Mouse (Mus musculus) midbrain, postnatal 0 days (tissue): ENCODE results near the gene Tssc4. TPM values are rescaled to one million over a fixed set of nuclear protein-coding genes. Genes with fewer than 3 reads are reported as not detected.

Source experiments
- ATAC-seq: fragments of 200-750 bp; cut with Nextera tagmentation; 2 replicates; pipeline ENCODE4 v1.8.0; 2017; ENCODE audit warnings: moderate number of reproducible peaks, mild to moderate bottlenecking, moderate TSS enrichment, moderate library complexity; ENCODE audit not compliant: low FRiP score
- DNase-seq: peaks from one replicate; pipeline ENCODE4 v3.0.0-alpha.2; 2015; ENCODE audit warnings: low spot score
- H3K27ac ChIP-seq: fragments of 300-500 bp; sonication (generic); 2 replicates; pipeline ENCODE4 v1.5.1; 2014; ENCODE audit warnings: low read depth, mild to moderate bottlenecking, low read length, mixed read lengths
- H3K27me3 ChIP-seq: fragments of 300-500 bp; sonication (generic); 2 replicates; pipeline ENCODE4 v1.6.1; 2014; ENCODE audit warnings: low read length, control low read depth, mixed read lengths; ENCODE audit not compliant: insufficient read depth
- H3K36me3 ChIP-seq: fragments of 300-500 bp; sonication (generic); 2 replicates; pipeline ENCODE4 v1.6.1; 2014; ENCODE audit warnings: low read length, control low read depth, mixed read lengths; ENCODE audit not compliant: insufficient read depth
- H3K4me1 ChIP-seq: fragments of 300-500 bp; sonication (generic); 2 replicates; pipeline ENCODE4 v1.6.1; 2014; ENCODE audit warnings: mild to moderate bottlenecking, control low read depth, antibody characterized with exemption, low read length, mixed read lengths; ENCODE audit not compliant: insufficient read depth
- H3K4me2 ChIP-seq: fragments of 300-500 bp; sonication (generic); 2 replicates; pipeline ENCODE4 v1.6.1; 2014; ENCODE audit warnings: low read depth, mild to moderate bottlenecking, low read length, mixed read lengths; ENCODE audit not compliant: poor library complexity, severe bottlenecking
- H3K4me3 ChIP-seq: fragments of 300-500 bp; sonication (generic); 2 replicates; pipeline ENCODE4 v1.5.1; 2014; ENCODE audit warnings: low read depth, mild to moderate bottlenecking, low read length, moderate library complexity
- H3K9ac ChIP-seq: fragments of 300-500 bp; sonication (generic); replicated peaks from 2 replicates; pipeline ENCODE4 v1.6.1; 2014; ENCODE audit warnings: mild to moderate bottlenecking, low read length, moderate library complexity, mixed read lengths; ENCODE audit not compliant: poor library complexity, severe bottlenecking
- H3K9me3 ChIP-seq: fragments of 300-500 bp; sonication (generic); 2 replicates; pipeline ENCODE4 v1.6.1; 2016; ENCODE audit warnings: low read length, control low read depth
- CTCF ChIP-seq: IDR thresholded peaks from 2 replicates; pipeline ENCODE4 v1.5.1; 2016; ENCODE audit warnings: antibody characterized with exemption, mild to moderate bottlenecking
- WGBS: fragments of 180-500 bp; shearing (Covaris S2); extraction: QIAGEN DNeasy Blood & Tissue Kit; methylation state at CpG from one replicate; pipeline ENCODE4 v1.1.7; 2014; 5-methylcytosine and 5-hydroxymethylcytosine counted together
- polyA plus RNA-seq: library from polyadenylated mRNA; unstranded; fragments of >200 nt; fragmentation: Nextera tagmentation; extraction: Ambion mirVana; gene quantifications from 2 replicates; pipeline ENCODE4 v1.2.1, GENCODE M21; 2015
- total RNA-seq: library from RNA; depleted of rRNA; stranded (reverse); fragments of >200 nt; gene quantifications from 2 replicates; pipeline ENCODE4 v1.2.3, GENCODE M21; 2014

Tssc4 gene
- total and polyA plus RNA-seq, 2 experiments from 2014 or later, result 92.4 to 103 TPM

DNA sequence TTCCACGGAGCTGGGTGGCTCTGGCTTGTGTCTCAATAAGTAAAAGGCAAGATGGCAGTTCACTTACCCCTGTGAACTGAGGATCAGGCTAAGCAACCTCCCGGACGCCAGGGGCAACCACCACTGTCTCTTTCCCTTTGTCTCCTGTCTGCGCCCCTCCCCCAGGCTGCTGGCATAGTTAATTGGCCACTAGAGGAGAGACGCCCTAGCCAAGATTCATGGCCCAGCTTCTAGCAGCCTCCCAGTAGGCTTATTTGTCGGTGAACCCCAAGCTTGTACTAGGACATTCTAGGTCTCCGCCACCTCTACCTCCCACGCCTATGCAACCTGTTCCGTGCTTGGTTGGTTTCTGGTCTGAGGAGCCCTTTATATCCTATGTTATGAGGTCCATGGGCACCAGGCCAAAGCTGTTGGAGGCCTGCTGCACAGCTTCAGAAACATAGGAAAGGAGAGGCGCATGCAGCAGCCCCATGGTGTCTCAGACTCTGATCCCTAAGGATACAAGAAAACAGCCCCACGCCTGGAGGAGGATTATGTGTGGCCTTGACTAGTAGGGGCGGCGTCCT lies 650 bp upstream of the Tssc4 start:
- H3K4me1 ChIP-seq, result peaks cover 8% of the 10 kb centered on the region
- peak; percentile 72 for DNase-seq
- peak overlapping the region; percentile 59 for H3K4me2 ChIP-seq
- peaks cover 40% of the 10 kb centered on the region for H3K36me3 ChIP-seq
- TF ChIP-seq CTCF, result peak; percentile 22; the same call in 1 of the 2 replicates
- 34% methylated on average over 13 of the region's 13 CpGs for WGBS
- H3K27ac ChIP-seq, result peak overlapping the region; percentile 95
- peak overlapping the region; percentile 33 for H3K4me3 ChIP-seq
- no peaks in the 10 kb centered on the region for H3K9me3 ChIP-seq
- H3K27me3 ChIP-seq, result no peaks in the 10 kb centered on the region
- peak; percentile 1; the same call in 1 of the 2 replicates for ATAC-seq
- peak overlapping the region; percentile 59 for H3K9ac ChIP-seq

DNA sequence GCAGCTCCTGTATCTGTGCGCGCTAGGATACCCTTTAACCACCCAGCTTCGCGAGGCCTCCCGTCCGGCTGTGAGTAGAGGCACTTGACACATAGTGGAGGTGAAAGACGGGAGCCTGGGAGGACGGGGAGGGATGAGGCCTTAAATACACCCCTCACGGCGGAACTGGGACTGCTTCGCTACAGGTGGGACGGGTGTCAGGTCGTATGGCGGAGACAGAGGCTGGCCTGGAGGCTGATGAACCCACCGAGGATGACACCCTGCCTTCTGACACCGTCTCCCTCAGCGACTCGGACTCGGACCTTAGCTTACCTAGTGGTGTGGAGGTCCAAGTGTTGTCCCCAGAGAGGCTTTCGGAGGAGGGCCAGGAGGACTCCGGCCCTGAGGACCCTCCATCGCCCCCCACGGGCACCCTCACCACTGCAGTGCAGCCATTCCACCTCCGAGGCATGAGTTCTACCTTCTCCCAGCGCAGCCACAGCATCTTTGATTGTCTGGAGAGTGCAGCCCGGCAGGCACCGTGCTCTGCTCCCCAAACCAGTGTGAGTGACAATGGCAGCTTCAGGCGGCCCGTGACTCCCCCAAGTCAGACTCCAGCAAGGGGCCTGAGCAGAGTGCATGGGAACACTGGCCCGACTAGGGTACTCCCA lies 827 bp downstream of the Tssc4 start:
- H3K36me3 ChIP-seq, result peaks cover 26% of the 10 kb centered on the region
- no peaks in the 10 kb centered on the region for H3K9me3 ChIP-seq
- H3K4me3 ChIP-seq, result peak overlapping the region; percentile 74
- H3K27me3 ChIP-seq, result no peaks in the 10 kb centered on the region
- DNase-seq (no peak), ATAC-seq (no peak)
- peak; percentile 14; the same call in 1 of the 2 replicates for TF ChIP-seq CTCF
- peak overlapping the region; percentile 85 for H3K9ac ChIP-seq
- H3K4me2 ChIP-seq, result peak overlapping the region; percentile 97
- 8% methylated on average over 30 of the region's 30 CpGs for WGBS
- H3K27ac ChIP-seq, result peak overlapping the region; percentile 84
- H3K4me1 ChIP-seq, result peaks cover 8% of the 10 kb centered on the region

DNA sequence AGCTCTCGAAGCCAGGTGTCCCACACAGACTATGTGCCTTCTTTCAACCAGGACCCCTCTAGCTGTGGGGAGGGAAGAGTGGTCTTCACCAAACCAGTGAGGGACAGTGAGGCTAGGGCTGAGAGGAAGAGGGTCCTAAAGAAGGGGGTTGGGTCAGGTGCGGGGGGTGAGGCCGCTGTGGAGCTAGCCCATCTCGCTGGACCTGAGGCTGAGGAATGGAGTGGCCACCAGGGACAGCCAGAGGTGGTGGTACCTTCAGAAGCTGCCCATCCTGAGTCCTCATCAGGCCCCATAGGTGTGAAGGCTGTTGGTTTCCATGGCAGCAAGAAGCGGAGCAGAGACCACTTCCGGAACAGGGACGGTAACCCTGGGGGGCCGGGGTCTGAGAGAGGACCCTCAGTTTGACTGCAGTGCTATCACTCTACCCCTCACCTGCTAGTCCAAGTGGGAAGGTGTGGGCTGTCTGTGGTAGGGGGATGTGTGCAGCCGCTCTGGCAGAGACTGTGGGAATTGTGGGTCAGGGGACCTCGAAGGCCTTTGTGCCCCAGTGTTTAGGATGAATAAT lies 1.5 kb downstream of the Tssc4 start:
- WGBS, result 92% methylated on average over 10 of the region's 10 CpGs
- no peak for ATAC-seq

DNA sequence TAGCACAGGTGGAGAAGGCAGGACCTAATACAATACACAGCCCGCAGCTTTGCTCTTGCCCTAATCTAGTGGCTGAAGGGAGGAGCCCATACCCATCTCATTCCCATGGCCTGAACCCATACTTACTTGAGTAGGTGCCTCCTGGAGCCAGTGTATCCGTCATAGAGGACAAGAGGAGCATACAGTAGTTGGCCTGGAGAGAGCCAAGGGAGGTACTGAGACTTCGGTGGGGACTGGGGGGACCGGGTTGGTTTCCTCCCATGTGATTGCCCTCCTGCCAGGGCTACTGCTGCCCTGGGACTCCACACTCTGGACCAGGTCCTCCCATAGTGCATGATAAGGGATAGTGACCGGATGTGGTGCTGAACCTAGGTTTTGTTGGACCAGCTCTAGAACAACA lies 3.6 kb downstream of the Tssc4 start:
- Histone ChIP-seq H3K27me3 (no peaks in the 10 kb centered on the region), H3K4me1 (peaks cover 8% of the 10 kb centered on the region), H3K4me3 (no peak overlapping the region), H3K9me3 (no peaks in the 10 kb centered on the region), H3K36me3 (peaks cover 6% of the 10 kb centered on the region; the same call in 1 of the 2 replicates), H3K27ac (no peak overlapping the region), H3K4me2 (no peak overlapping the region), H3K9ac (no peak overlapping the region)
- DNase-seq (no peak), ATAC-seq (no peak)
- TF ChIP-seq CTCF, result no peak
- 89% methylated on average over 5 of the region's 5 CpGs for WGBS

More for the DNA sequence above, 1.5 kb downstream of the Tssc4 start:
- Histone ChIP-seq H3K4me2 (peak overlapping the region; percentile 97), H3K9ac (peak overlapping the region; percentile 85; the same call in 1 of the 2 replicates), H3K4me3 (peak overlapping the region; percentile 74; the same call in 1 of the 2 replicates), H3K36me3 (peaks cover 21% of the 10 kb centered on the region), H3K4me1 (peaks cover 8% of the 10 kb centered on the region), H3K27ac (no peak overlapping the region), H3K27me3 (no peaks in the 10 kb centered on the region), H3K9me3 (no peaks in the 10 kb centered on the region)
- DNase-seq, result no peak
- TF ChIP-seq CTCF, result no peak

DNA sequence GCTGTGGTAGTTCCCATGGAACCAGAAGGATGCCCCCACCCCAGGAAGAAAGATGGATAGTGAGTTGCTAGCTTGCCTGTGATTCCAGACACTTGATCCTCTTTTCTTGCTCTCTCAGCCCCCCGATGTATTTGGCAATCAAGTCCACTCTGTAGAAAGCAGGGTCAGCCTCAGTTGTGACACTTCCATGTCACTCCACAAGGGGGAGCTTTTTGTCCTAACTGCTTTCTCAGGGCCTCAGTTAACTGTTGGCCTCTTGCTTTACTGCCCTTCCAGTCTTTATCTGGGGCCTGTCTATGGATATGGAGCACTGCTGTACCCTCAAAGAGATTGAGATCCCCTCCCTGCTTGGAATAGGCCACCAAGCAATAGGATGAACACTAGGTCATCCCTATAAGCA lies 4.0 kb downstream of the Tssc4 start:
- DNase-seq, result peak; percentile 60
- 71% methylated on average over 1 of the region's 1 CpGs for WGBS
- no peak overlapping the region for H3K9ac ChIP-seq
- no peak overlapping the region for H3K27ac ChIP-seq
- TF ChIP-seq CTCF, result peak; percentile 76
- H3K4me3 ChIP-seq, result no peak overlapping the region
- no peaks in the 10 kb centered on the region for H3K27me3 ChIP-seq
- H3K9me3 ChIP-seq, result no peaks in the 10 kb centered on the region
- 0 out of 2 replicates have a peak, but pooled peaks cover 2% of the 10 kb centered on the region for H3K36me3 ChIP-seq
- no peak overlapping the region for H3K4me2 ChIP-seq
- peaks cover 8% of the 10 kb centered on the region for H3K4me1 ChIP-seq
- no peak for ATAC-seq

DNA sequence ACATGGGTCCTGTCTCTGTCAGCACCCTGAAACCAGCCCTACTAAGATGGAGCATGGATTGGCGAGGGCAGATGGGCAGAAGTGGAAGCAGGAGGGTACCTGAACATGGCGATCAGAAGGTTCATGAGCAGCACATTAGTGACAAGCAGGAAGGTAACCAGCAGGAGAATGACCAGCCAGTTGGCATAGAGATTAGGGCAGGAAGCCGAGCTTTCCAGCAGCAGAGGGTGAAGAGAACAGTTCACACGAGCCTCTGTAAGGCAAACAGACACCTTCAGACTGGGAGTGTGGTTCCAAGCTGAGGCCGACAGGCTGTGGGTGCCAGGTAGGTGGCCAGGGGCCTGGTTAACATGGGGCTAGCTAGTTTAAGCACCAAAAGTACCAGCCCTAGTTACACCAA lies 6.3 kb downstream of the Tssc4 start:
- Histone ChIP-seq H3K4me2 (no peak overlapping the region), H3K4me1 (peaks cover 4% of the 10 kb centered on the region), H3K9ac (no peak overlapping the region), H3K36me3 (0 out of 2 replicates have a peak, but pooled peaks cover 2% of the 10 kb centered on the region), H3K27ac (no peak overlapping the region), H3K9me3 (no peaks in the 10 kb centered on the region), H3K4me3 (no peak overlapping the region), H3K27me3 (no peaks in the 10 kb centered on the region)
- 80% methylated on average over 5 of the region's 5 CpGs for WGBS
- no peak for TF ChIP-seq CTCF
- DNase-seq (no peak), ATAC-seq (no peak)
